Mouse (Mus musculus): ENCODE measurements around the gene Stt3a.
A peak's percentile ranks its signal among the peaks of the same experiment; 100 is the strongest.

The Stt3a gene

GRCm38 (mm10) chr9:36726131-36727033 is 41.1 kb downstream of the Stt3a start:
- DNase-seq (ENCODE audit: extremely low read depth, low read depth): peak; percentile 82

- no peak for DNase-seq (ENCODE audit: extremely low read depth, low read depth)
Observed at GRCm38 (mm10) chr9:36716624-36717023, 50.9 kb downstream of the Stt3a start.

- no peak for DNase-seq (ENCODE audit: extremely low read depth, low read depth)
Observed at GRCm38 (mm10) chr9:36707304-36707703, 60.2 kb downstream of the Stt3a start.

- DNase-seq (ENCODE audit: extremely low read depth, low read depth): no peak
Observed at GRCm38 (mm10) chr9:36705923-36706322, 61.6 kb downstream of the Stt3a start.

- no peak for DNase-seq (ENCODE audit: extremely low read depth, low read depth)
Observed at GRCm38 (mm10) chr9:36694276-36694675, 73.2 kb downstream of the Stt3a start.

GRCm38 (mm10) chr9:36692920-36693319 is 74.6 kb downstream of the Stt3a start, which contains the start of gene Acrv1:
Gene Acrv1, plus strand, starts transcription at chr9:36693220.
- no peak for DNase-seq (ENCODE audit: extremely low read depth, low read depth)

- DNase-seq (ENCODE audit: extremely low read depth, low read depth): peak; percentile 14
Observed at GRCm38 (mm10) chr9:36687329-36687728, 80.2 kb downstream of the Stt3a start.

GRCm38 (mm10) chr9:36681424-36681823 is 86.1 kb downstream of the Stt3a start:
- peak; percentile 17 for DNase-seq (ENCODE audit: extremely low read depth, low read depth)

All from MEL-GATA-1-ER (cell line).